Mouse (Mus musculus): Measurements from ENCODE around the gene Cog1. TPM values are rescaled to one million over a fixed set of nuclear protein-coding genes. Genes with fewer than 3 reads are reported as not detected.

Cog1 gene
- polyA plus RNA-seq, 1 experiment from 2014 or later: 30.0 TPM

- Histone ChIP-seq H3K4me1 (replicated peaks) (peaks cover 43% of the 10 kb centered on the region), H3K27ac (peak overlapping the region; percentile 97), H3K4me2 (peak overlapping the region; percentile 87), H3K27me3 (no peaks in the 10 kb centered on the region), H3K9ac (replicated peaks) (peak overlapping the region; percentile 90), H3K4me3 (replicated peaks) (peak overlapping the region; percentile 96), H3K36me3 (peaks cover 6% of the 10 kb centered on the region), H3K9me3 (no peaks in the 10 kb centered on the region)
- ATAC-seq (ENCODE audit: insufficient number of reproducible peaks, insufficient read depth, low FRiP score, low TSS enrichment, low read depth): peak; percentile 34; the same call in 1 of the 2 replicates
- WGBS: 4% methylated on average over 38 of the region's 38 CpGs
These were observed 34.1 kb downstream of the Cog1 start for GRCm38 (mm10) chr11:113682897-113683626.

- peaks cover 11% of the 10 kb centered on the region for H3K36me3 ChIP-seq
- no peaks in the 10 kb centered on the region for H3K27me3 ChIP-seq
- WGBS: under 1% methylated on average over 38 of the region's 38 CpGs
- ATAC-seq (ENCODE audit: insufficient number of reproducible peaks, insufficient read depth, low FRiP score, low TSS enrichment, low read depth): peak; percentile 77; the same call in 1 of the 2 replicates
- H3K4me3 ChIP-seq (replicated peaks): peak overlapping the region; percentile 96
- peak overlapping the region; percentile 90 for H3K9ac ChIP-seq (replicated peaks)
- H3K27ac ChIP-seq: peak overlapping the region; percentile 97
- peaks cover 39% of the 10 kb centered on the region for H3K4me1 ChIP-seq (replicated peaks)
- peak overlapping the region; percentile 87 for H3K4me2 ChIP-seq
- no peaks in the 10 kb centered on the region for H3K9me3 ChIP-seq
These were observed 34.6 kb downstream of the Cog1 start for GRCm38 (mm10) chr11:113683627-113683956.

- ATAC-seq (ENCODE audit: insufficient number of reproducible peaks, insufficient read depth, low FRiP score, low TSS enrichment, low read depth): peak; percentile 88
- peak within 1 kb of the TSS; percentile 97 for H3K27ac ChIP-seq
- peak within 1 kb of the TSS; percentile 87 for H3K4me2 ChIP-seq
- peaks cover 39% of the 10 kb centered on the region for H3K4me1 ChIP-seq (replicated peaks)
- WGBS: under 1% methylated on average over 73 of the region's 73 CpGs
- H3K9me3 ChIP-seq: no peaks in the 10 kb centered on the region
- H3K9ac ChIP-seq (replicated peaks): peak within 1 kb of the TSS; percentile 90
- peaks cover 16% of the 10 kb centered on the region for H3K36me3 ChIP-seq
- no peaks in the 10 kb centered on the region for H3K27me3 ChIP-seq
- H3K4me3 ChIP-seq (replicated peaks): peak within 1 kb of the TSS; percentile 96
These were observed 35.2 kb downstream of the Cog1 start, which contains the start of the genes Fam104a and D11Wsu47e for GRCm38 (mm10) chr11:113683957-113684706. Gene Fam104a, minus strand, starts transcription at chr11:113684155. Gene D11Wsu47e, plus strand, starts transcription at chr11:113684412.

- no peak for ATAC-seq (ENCODE audit: insufficient number of reproducible peaks, insufficient read depth, low FRiP score, low TSS enrichment, low read depth)
- Histone ChIP-seq H3K9ac (replicated peaks) (peak overlapping the region; percentile 90), H3K27ac (peak overlapping the region; percentile 97), H3K27me3 (no peaks in the 10 kb centered on the region), H3K4me1 (replicated peaks) (peaks cover 39% of the 10 kb centered on the region), H3K36me3 (peaks cover 24% of the 10 kb centered on the region), H3K4me3 (replicated peaks) (peak overlapping the region; percentile 96), H3K4me2 (peak overlapping the region; percentile 87), H3K9me3 (no peaks in the 10 kb centered on the region)
- 42% methylated on average over 25 of the region's 25 CpGs for WGBS
These were observed 35.9 kb downstream of the Cog1 start for GRCm38 (mm10) chr11:113684707-113685426.

GRCm38 (mm10) chr11:113687031-113687430 is 38.1 kb downstream of the Cog1 start:
- H3K9ac ChIP-seq (replicated peaks): no peak overlapping the region
- peaks cover 30% of the 10 kb centered on the region for H3K4me1 ChIP-seq (replicated peaks)
- H3K36me3 ChIP-seq: peaks cover 45% of the 10 kb centered on the region
- WGBS: 69% methylated on average over 2 of the region's 2 CpGs
- no peak overlapping the region for H3K4me2 ChIP-seq
- no peaks in the 10 kb centered on the region for H3K27me3 ChIP-seq
- H3K27ac ChIP-seq: no peak overlapping the region
- ATAC-seq (ENCODE audit: insufficient number of reproducible peaks, insufficient read depth, low FRiP score, low TSS enrichment, low read depth): no peak
- H3K9me3 ChIP-seq: no peaks in the 10 kb centered on the region
- H3K4me3 ChIP-seq (replicated peaks): no peak overlapping the region

- 90% methylated on average over 12 of the region's 12 CpGs for WGBS
- Histone ChIP-seq H3K36me3 (peaks cover 80% of the 10 kb centered on the region), H3K27ac (no peak overlapping the region), H3K4me2 (no peak overlapping the region), H3K4me3 (replicated peaks) (no peak overlapping the region), H3K27me3 (no peaks in the 10 kb centered on the region), H3K9ac (replicated peaks) (no peak overlapping the region), H3K4me1 (replicated peaks) (peaks cover 13% of the 10 kb centered on the region), H3K9me3 (0 out of 2 replicates have a peak, but pooled peaks cover 2% of the 10 kb centered on the region)
- no peak for ATAC-seq (ENCODE audit: insufficient number of reproducible peaks, insufficient read depth, low FRiP score, low TSS enrichment, low read depth)
These were observed 41.5 kb downstream of the Cog1 start for GRCm38 (mm10) chr11:113690506-113690905.

- H3K4me1 ChIP-seq (replicated peaks): 0 out of 2 replicates have a peak, but pooled peaks cover 9% of the 10 kb centered on the region
- WGBS: 82% methylated on average over 5 of the region's 5 CpGs
- no peaks in the 10 kb centered on the region for H3K27me3 ChIP-seq
- H3K9me3 ChIP-seq: 0 out of 2 replicates have a peak, but pooled peaks cover 5% of the 10 kb centered on the region
- H3K27ac ChIP-seq: no peak overlapping the region
- peaks cover 88% of the 10 kb centered on the region for H3K36me3 ChIP-seq
- H3K9ac ChIP-seq (replicated peaks): no peak overlapping the region; the same call in 1 of the 2 replicates
- ATAC-seq (ENCODE audit: insufficient number of reproducible peaks, insufficient read depth, low FRiP score, low TSS enrichment, low read depth): no peak
- H3K4me2 ChIP-seq: no peak overlapping the region
- no peak overlapping the region for H3K4me3 ChIP-seq (replicated peaks)
These were observed 42.3 kb downstream of the Cog1 start for GRCm38 (mm10) chr11:113691318-113691717.

GRCm38 (mm10) chr11:113691851-113692250 is 42.9 kb downstream of the Cog1 start:
- Histone ChIP-seq H3K9ac (replicated peaks) (no peak overlapping the region), H3K4me1 (replicated peaks) (0 out of 2 replicates have a peak, but pooled peaks cover 3% of the 10 kb centered on the region), H3K36me3 (peaks cover 94% of the 10 kb centered on the region), H3K27me3 (no peaks in the 10 kb centered on the region), H3K27ac (no peak overlapping the region), H3K9me3 (0 out of 2 replicates have a peak, but pooled peaks cover 5% of the 10 kb centered on the region), H3K4me2 (no peak overlapping the region), H3K4me3 (replicated peaks) (no peak overlapping the region)
- ATAC-seq (ENCODE audit: insufficient number of reproducible peaks, insufficient read depth, low FRiP score, low TSS enrichment, low read depth): no peak
- 69% methylated on average over 3 of the region's 3 CpGs for whole genome bisulfite sequencing

- WGBS: 83% methylated on average over 5 of the region's 5 CpGs
- Histone ChIP-seq H3K27me3 (no peaks in the 10 kb centered on the region), H3K4me3 (replicated peaks) (no peak overlapping the region), H3K4me1 (replicated peaks) (no peaks in the 10 kb centered on the region), H3K9me3 (0 out of 2 replicates have a peak, but pooled peaks cover 5% of the 10 kb centered on the region), H3K4me2 (no peak overlapping the region), H3K36me3 (peaks cover 76% of the 10 kb centered on the region), H3K9ac (replicated peaks) (no peak overlapping the region), H3K27ac (no peak overlapping the region)
- ATAC-seq (ENCODE audit: insufficient number of reproducible peaks, insufficient read depth, low FRiP score, low TSS enrichment, low read depth): no peak
These were observed 48.6 kb downstream of the Cog1 start for GRCm38 (mm10) chr11:113697571-113697970.

- Histone ChIP-seq H3K36me3 (peaks cover 71% of the 10 kb centered on the region), H3K9me3 (0 out of 2 replicates have a peak, but pooled peaks cover 5% of the 10 kb centered on the region)
- 89% methylated on average over 12 of the region's 12 CpGs for WGBS
These were observed 49.1 kb downstream of the Cog1 start for GRCm38 (mm10) chr11:113698013-113698545.

More at GRCm38 (mm10) chr11:113698013-113698545, 49.1 kb downstream of the Cog1 start:
- H3K27ac ChIP-seq: no peak overlapping the region
- H3K4me3 ChIP-seq (replicated peaks): no peak overlapping the region
- H3K27me3 ChIP-seq: no peaks in the 10 kb centered on the region
- H3K4me1 ChIP-seq (replicated peaks): no peaks in the 10 kb centered on the region
- H3K9ac ChIP-seq (replicated peaks): no peak overlapping the region
- H3K4me2 ChIP-seq: no peak overlapping the region
- ATAC-seq (ENCODE audit: insufficient number of reproducible peaks, insufficient read depth, low FRiP score, low TSS enrichment, low read depth): no peak

All from limb, embryonic 12.5 days (tissue).